Mouse (Mus musculus): ENCODE data around the gene Serpinf1. TPM values are rescaled to one million over a fixed set of nuclear protein-coding genes. Genes with fewer than 3 reads are reported as not detected.

The Serpinf1 gene
- polyA plus RNA-seq, 1 experiment from 2014 or later = 32.4 TPM

GRCm38 (mm10) chr11:75431307-75431706, 8.8 kb upstream of the Serpinf1 start:
- no peak for ATAC-seq (ENCODE audit: insufficient number of reproducible peaks, insufficient read depth, low FRiP score, low read depth)
- no peak overlapping the region for H3K4me3 ChIP-seq (ENCODE audit: control insufficient read depth in 1 of 2, insufficient read depth in 1 of 2, low read depth in 1 of 2, low read length in 2 of 2)
- no peak overlapping the region for H3K4me2 ChIP-seq (ENCODE audit: low read length)
- no peaks in the 10 kb centered on the region for H3K4me1 ChIP-seq (ENCODE audit: control insufficient read depth in 2 of 2, insufficient read depth in 2 of 2, low read length in 2 of 2)
- no peaks in the 10 kb centered on the region for H3K36me3 ChIP-seq (ENCODE audit: control insufficient read depth, insufficient read depth, low read length)
- peaks cover 6% of the 10 kb centered on the region; the same call in 1 of the 2 replicates for H3K9me3 ChIP-seq (ENCODE audit: control insufficient read depth, low read length)
- H3K27me3 ChIP-seq (ENCODE audit: control insufficient read depth, insufficient read depth, low read length) = no peaks in the 10 kb centered on the region
- WGBS = 79% methylated on average over 11 of the region's 11 CpGs
- no peak overlapping the region for H3K27ac ChIP-seq (replicated peaks in 1 of 2; ENCODE audit: control insufficient read depth in 1 of 2, insufficient read depth in 1 of 2, low read depth in 2 of 2, low read length in 2 of 2)
- no peak overlapping the region for H3K9ac ChIP-seq (ENCODE audit: low read length)

- Histone ChIP-seq H3K9ac (ENCODE audit: low read length) (no peak overlapping the region), H3K36me3 (ENCODE audit: control insufficient read depth, insufficient read depth, low read length) (no peaks in the 10 kb centered on the region), H3K4me2 (ENCODE audit: low read length) (no peak overlapping the region), H3K4me1 (ENCODE audit: control insufficient read depth in 2 of 2, insufficient read depth in 2 of 2, low read length in 2 of 2) (no peaks in the 10 kb centered on the region), H3K9me3 (ENCODE audit: control insufficient read depth, low read length) (peaks cover 1% of the 10 kb centered on the region; the same call in 1 of the 2 replicates), H3K27ac (replicated peaks in 1 of 2; ENCODE audit: control insufficient read depth in 1 of 2, insufficient read depth in 1 of 2, low read depth in 2 of 2, low read length in 2 of 2) (no peak overlapping the region), H3K4me3 (ENCODE audit: control insufficient read depth in 1 of 2, insufficient read depth in 1 of 2, low read depth in 1 of 2, low read length in 2 of 2) (no peak overlapping the region), H3K27me3 (ENCODE audit: control insufficient read depth, insufficient read depth, low read length) (no peaks in the 10 kb centered on the region)
- ATAC-seq (ENCODE audit: insufficient number of reproducible peaks, insufficient read depth, low FRiP score, low read depth) = no peak
- 79% methylated on average over 9 of the region's 9 CpGs for WGBS
Observed at GRCm38 (mm10) chr11:75429019-75429705, 6.7 kb upstream of the Serpinf1 start.

- ATAC-seq (ENCODE audit: insufficient number of reproducible peaks, insufficient read depth, low FRiP score, low read depth) = no peak
Observed at GRCm38 (mm10) chr11:75424459-75424858, 2.0 kb upstream of the Serpinf1 start.

GRCm38 (mm10) chr11:75424033-75424432, 1.5 kb upstream of the Serpinf1 start:
- no peaks in the 10 kb centered on the region for H3K9me3 ChIP-seq (ENCODE audit: control insufficient read depth, low read length)
- ATAC-seq (ENCODE audit: insufficient number of reproducible peaks, insufficient read depth, low FRiP score, low read depth) = no peak
- H3K27me3 ChIP-seq (ENCODE audit: control insufficient read depth, insufficient read depth, low read length) = no peaks in the 10 kb centered on the region
- 86% methylated on average over 9 of the region's 9 CpGs for WGBS
- no peak overlapping the region for H3K9ac ChIP-seq (ENCODE audit: low read length)
- H3K4me1 ChIP-seq (ENCODE audit: control insufficient read depth in 2 of 2, insufficient read depth in 2 of 2, low read length in 2 of 2) = peaks cover 4 to 8% of the 10 kb centered on the region in 2 experiments; a peak in 1 of 4 replicates
- no peaks in the 10 kb centered on the region for H3K36me3 ChIP-seq (ENCODE audit: control insufficient read depth, insufficient read depth, low read length)
- no peak overlapping the region for H3K27ac ChIP-seq (replicated peaks in 1 of 2; ENCODE audit: control insufficient read depth in 1 of 2, insufficient read depth in 1 of 2, low read depth in 2 of 2, low read length in 2 of 2)
- H3K4me3 ChIP-seq (ENCODE audit: control insufficient read depth in 1 of 2, insufficient read depth in 1 of 2, low read depth in 1 of 2, low read length in 2 of 2) = no peak overlapping the region
- no peak overlapping the region for H3K4me2 ChIP-seq (ENCODE audit: low read length)

More at GRCm38 (mm10) chr11:75424459-75424858, 2.0 kb upstream of the Serpinf1 start:
- H3K9me3 ChIP-seq (ENCODE audit: control insufficient read depth, low read length) = no peaks in the 10 kb centered on the region
- no peak overlapping the region for H3K4me2 ChIP-seq (ENCODE audit: low read length)
- no peak overlapping the region for H3K9ac ChIP-seq (ENCODE audit: low read length)
- 87% methylated on average over 3 of the region's 3 CpGs for WGBS
- H3K27me3 ChIP-seq (ENCODE audit: control insufficient read depth, insufficient read depth, low read length) = no peaks in the 10 kb centered on the region
- no peaks in the 10 kb centered on the region for H3K36me3 ChIP-seq (ENCODE audit: control insufficient read depth, insufficient read depth, low read length)
- no peak overlapping the region for H3K27ac ChIP-seq (replicated peaks in 1 of 2; ENCODE audit: control insufficient read depth in 1 of 2, insufficient read depth in 1 of 2, low read depth in 2 of 2, low read length in 2 of 2)
- H3K4me1 ChIP-seq (ENCODE audit: control insufficient read depth in 2 of 2, insufficient read depth in 2 of 2, low read length in 2 of 2) = peaks cover 4 to 8% of the 10 kb centered on the region in 2 experiments; a peak in 1 of 4 replicates
- no peak overlapping the region for H3K4me3 ChIP-seq (ENCODE audit: control insufficient read depth in 1 of 2, insufficient read depth in 1 of 2, low read depth in 1 of 2, low read length in 2 of 2)

GRCm38 (mm10) chr11:75423091-75423490, 590 bp upstream of the Serpinf1 start:
- Histone ChIP-seq H3K4me2 (ENCODE audit: low read length) (no peak overlapping the region), H3K27ac (replicated peaks in 1 of 2; ENCODE audit: control insufficient read depth in 1 of 2, insufficient read depth in 1 of 2, low read depth in 2 of 2, low read length in 2 of 2) (no peak overlapping the region), H3K4me3 (ENCODE audit: control insufficient read depth in 1 of 2, insufficient read depth in 1 of 2, low read depth in 1 of 2, low read length in 2 of 2) (no peak overlapping the region), H3K9me3 (ENCODE audit: control insufficient read depth, low read length) (no peaks in the 10 kb centered on the region), H3K4me1 (ENCODE audit: control insufficient read depth in 2 of 2, insufficient read depth in 2 of 2, low read length in 2 of 2) (peaks cover 4 to 8% of the 10 kb centered on the region in 2 experiments; a peak in 1 of 4 replicates), H3K9ac (ENCODE audit: low read length) (no peak overlapping the region), H3K36me3 (ENCODE audit: control insufficient read depth, insufficient read depth, low read length) (no peaks in the 10 kb centered on the region), H3K27me3 (ENCODE audit: control insufficient read depth, insufficient read depth, low read length) (no peaks in the 10 kb centered on the region)
- no peak for ATAC-seq (ENCODE audit: insufficient number of reproducible peaks, insufficient read depth, low FRiP score, low read depth)
- WGBS = 84% methylated on average over 3 of the region's 3 CpGs

GRCm38 (mm10) chr11:75421375-75422012, 1.0 kb downstream of the Serpinf1 start:
- ATAC-seq (ENCODE audit: insufficient number of reproducible peaks, insufficient read depth, low FRiP score, low read depth) = no peak
- Histone ChIP-seq H3K4me2 (ENCODE audit: low read length) (peak overlapping the region; percentile 38), H3K36me3 (ENCODE audit: control insufficient read depth, insufficient read depth, low read length) (no peaks in the 10 kb centered on the region), H3K9ac (ENCODE audit: low read length) (peak overlapping the region; percentile 54; the same call in 1 of the 2 replicates), H3K9me3 (ENCODE audit: control insufficient read depth, low read length) (no peaks in the 10 kb centered on the region), H3K4me3 (ENCODE audit: control insufficient read depth in 1 of 2, insufficient read depth in 1 of 2, low read depth in 1 of 2, low read length in 2 of 2) (peak overlapping the region; percentile 22 to 40), H3K4me1 (ENCODE audit: control insufficient read depth in 2 of 2, insufficient read depth in 2 of 2, low read length in 2 of 2) (peaks cover 4 to 8% of the 10 kb centered on the region in 2 experiments; a peak in 1 of 4 replicates), H3K27me3 (ENCODE audit: control insufficient read depth, insufficient read depth, low read length) (no peaks in the 10 kb centered on the region), H3K27ac (replicated peaks in 1 of 2; ENCODE audit: control insufficient read depth in 1 of 2, insufficient read depth in 1 of 2, low read depth in 2 of 2, low read length in 2 of 2) (no peak overlapping the region)
- 53% methylated on average over 6 of the region's 6 CpGs for WGBS

GRCm38 (mm10) chr11:75420810-75421374, 1.6 kb downstream of the Serpinf1 start:
- WGBS = 68% methylated on average over 5 of the region's 5 CpGs
- peaks cover 4 to 8% of the 10 kb centered on the region in 2 experiments; a peak in 1 of 4 replicates for H3K4me1 ChIP-seq (ENCODE audit: control insufficient read depth in 2 of 2, insufficient read depth in 2 of 2, low read length in 2 of 2)
- no peaks in the 10 kb centered on the region for H3K9me3 ChIP-seq (ENCODE audit: control insufficient read depth, low read length)
- no peaks in the 10 kb centered on the region for H3K36me3 ChIP-seq (ENCODE audit: control insufficient read depth, insufficient read depth, low read length)
- no peak overlapping the region for H3K4me2 ChIP-seq (ENCODE audit: low read length)
- H3K4me3 ChIP-seq (ENCODE audit: control insufficient read depth in 1 of 2, insufficient read depth in 1 of 2, low read depth in 1 of 2, low read length in 2 of 2) = no peak overlapping the region
- H3K27ac ChIP-seq (replicated peaks in 1 of 2; ENCODE audit: control insufficient read depth in 1 of 2, insufficient read depth in 1 of 2, low read depth in 2 of 2, low read length in 2 of 2) = no peak overlapping the region
- ATAC-seq (ENCODE audit: insufficient number of reproducible peaks, insufficient read depth, low FRiP score, low read depth) = no peak
- H3K9ac ChIP-seq (ENCODE audit: low read length) = no peak overlapping the region
- H3K27me3 ChIP-seq (ENCODE audit: control insufficient read depth, insufficient read depth, low read length) = no peaks in the 10 kb centered on the region
